Mouse (Mus musculus): ENCODE results near the gene Armh2. TPM values are rescaled to one million over a fixed set of nuclear protein-coding genes. Genes with fewer than 3 reads are reported as not detected.

Gene Armh2
- polyA plus RNA-seq, 1 experiment: not detected

DNA sequence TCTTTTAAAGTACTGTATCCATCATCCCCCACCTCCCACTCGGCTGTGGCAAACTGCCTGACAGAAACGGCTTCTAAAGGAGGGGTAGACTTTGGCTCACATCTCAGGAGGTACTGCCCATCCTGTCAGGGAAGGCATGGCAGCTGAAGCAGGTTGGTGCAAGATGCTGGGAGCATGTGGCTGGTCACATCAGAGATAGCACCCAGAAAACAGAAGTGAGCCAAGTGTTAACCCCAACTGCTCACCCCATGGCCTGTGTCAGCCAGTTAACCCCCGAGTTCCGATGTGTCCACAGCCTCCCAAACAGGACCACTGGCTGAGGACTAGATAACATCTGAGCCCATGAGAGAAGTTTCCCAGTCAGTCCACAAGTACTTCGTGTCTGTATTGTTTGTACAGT lies 25.4 kb upstream of the Armh2 start:
- TF ChIP-seq POLR2A (IDR thresholded peaks at IDR 0.05; ENCODE audit: insufficient read depth, low read depth, low read length) (no peak), CTCF (IDR thresholded peaks at IDR 0.05; ENCODE audit: insufficient read depth, low read depth, low read length) (no peak)
- Histone ChIP-seq H3K4me3 (ENCODE audit: insufficient read depth, low read depth, low read length) (no peak overlapping the region), H3K27ac (ENCODE audit: insufficient read depth, low read depth, low read length) (no peak overlapping the region), H3K4me1 (ENCODE audit: control insufficient read depth, insufficient read depth, low read length) (no peaks in the 10 kb centered on the region)
- 72% methylated on average over 5 of the region's 5 CpGs for WGBS

DNA sequence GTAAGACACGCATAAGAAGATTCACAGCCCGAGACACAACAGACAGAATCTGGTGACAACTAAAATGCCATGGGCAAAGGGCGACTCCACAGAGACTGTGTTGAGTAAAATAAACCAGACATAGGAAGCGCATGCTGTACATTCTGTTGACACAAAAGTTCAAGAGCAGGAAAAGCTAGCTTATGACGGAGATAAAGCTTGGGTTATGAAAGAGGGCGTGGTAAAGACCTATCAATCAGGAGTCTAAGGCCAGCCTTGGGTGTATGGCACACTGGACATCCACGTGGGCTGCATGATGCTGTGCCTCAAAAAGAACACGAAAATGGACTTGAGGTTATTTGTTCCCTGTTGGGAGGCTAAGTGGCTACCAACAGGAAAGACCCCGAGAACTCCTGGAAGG lies 24.6 kb upstream of the Armh2 start:
- Histone ChIP-seq H3K4me1 (ENCODE audit: control insufficient read depth, insufficient read depth, low read length) (no peaks in the 10 kb centered on the region), H3K27ac (ENCODE audit: insufficient read depth, low read depth, low read length) (no peak overlapping the region), H3K4me3 (ENCODE audit: insufficient read depth, low read depth, low read length) (no peak overlapping the region)
- TF ChIP-seq CTCF (IDR thresholded peaks at IDR 0.05; ENCODE audit: insufficient read depth, low read depth, low read length) (no peak), POLR2A (IDR thresholded peaks at IDR 0.05; ENCODE audit: insufficient read depth, low read depth, low read length) (no peak)
- WGBS: 91% methylated on average over 9 of the region's 9 CpGs

DNA sequence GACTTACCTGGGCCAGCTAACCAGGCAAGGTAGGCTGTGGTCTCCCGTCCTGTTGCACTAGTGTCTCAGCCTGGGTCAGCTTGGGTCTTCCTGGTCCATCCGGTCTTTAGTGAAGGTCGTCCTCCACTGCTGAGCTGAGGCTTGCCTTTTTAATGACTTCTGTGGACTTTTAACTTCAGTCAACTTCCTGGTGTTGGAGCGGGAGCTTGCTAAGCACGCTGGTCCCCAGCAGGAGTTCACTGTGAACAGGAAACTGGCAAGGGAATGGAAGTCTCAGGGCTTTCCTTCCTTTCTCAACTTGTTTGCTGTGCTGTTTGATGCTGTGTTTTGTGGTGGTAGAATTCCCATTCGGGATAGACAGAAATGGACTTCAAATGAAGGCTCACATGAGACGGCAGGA lies 23.4 kb upstream of the Armh2 start:
- Histone ChIP-seq H3K4me1 (ENCODE audit: control insufficient read depth, insufficient read depth, low read length) (no peaks in the 10 kb centered on the region), H3K27ac (ENCODE audit: insufficient read depth, low read depth, low read length) (no peak overlapping the region), H3K4me3 (ENCODE audit: insufficient read depth, low read depth, low read length) (no peak overlapping the region)
- 80% methylated on average over 7 of the region's 7 CpGs for WGBS
- TF ChIP-seq POLR2A (IDR thresholded peaks at IDR 0.05; ENCODE audit: insufficient read depth, low read depth, low read length) (no peak), CTCF (IDR thresholded peaks at IDR 0.05; ENCODE audit: insufficient read depth, low read depth, low read length) (no peak)

DNA sequence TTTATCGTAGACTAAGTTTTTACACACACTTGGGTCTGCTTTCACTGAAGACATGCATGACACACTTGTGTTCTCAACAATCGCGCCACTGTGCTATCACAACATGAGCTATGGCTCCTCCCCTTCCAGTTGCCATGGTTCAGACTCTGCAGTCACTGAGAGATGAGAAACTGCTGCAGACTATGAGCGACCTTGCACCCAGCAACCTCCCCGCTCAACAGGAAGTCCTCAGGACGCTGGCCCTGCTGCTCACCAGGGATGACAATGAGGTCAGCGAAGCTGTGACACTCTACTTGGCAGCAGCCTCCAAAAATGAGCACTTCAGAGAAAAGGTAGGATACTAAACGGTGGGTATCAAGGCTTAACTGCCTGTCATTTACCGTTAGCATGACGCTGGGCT lies 19.5 kb upstream of the Armh2 start:
- Histone ChIP-seq H3K4me1 (ENCODE audit: control insufficient read depth, insufficient read depth, low read length) (no peaks in the 10 kb centered on the region), H3K4me3 (ENCODE audit: insufficient read depth, low read depth, low read length) (no peak overlapping the region), H3K27ac (ENCODE audit: insufficient read depth, low read depth, low read length) (no peak overlapping the region)
- no peak for TF ChIP-seq POLR2A (IDR thresholded peaks at IDR 0.05; ENCODE audit: insufficient read depth, low read depth, low read length)
- TF ChIP-seq CTCF (IDR thresholded peaks at IDR 0.05; ENCODE audit: insufficient read depth, low read depth, low read length): no peak
- 77% methylated on average over 10 of the region's 10 CpGs for WGBS

DNA sequence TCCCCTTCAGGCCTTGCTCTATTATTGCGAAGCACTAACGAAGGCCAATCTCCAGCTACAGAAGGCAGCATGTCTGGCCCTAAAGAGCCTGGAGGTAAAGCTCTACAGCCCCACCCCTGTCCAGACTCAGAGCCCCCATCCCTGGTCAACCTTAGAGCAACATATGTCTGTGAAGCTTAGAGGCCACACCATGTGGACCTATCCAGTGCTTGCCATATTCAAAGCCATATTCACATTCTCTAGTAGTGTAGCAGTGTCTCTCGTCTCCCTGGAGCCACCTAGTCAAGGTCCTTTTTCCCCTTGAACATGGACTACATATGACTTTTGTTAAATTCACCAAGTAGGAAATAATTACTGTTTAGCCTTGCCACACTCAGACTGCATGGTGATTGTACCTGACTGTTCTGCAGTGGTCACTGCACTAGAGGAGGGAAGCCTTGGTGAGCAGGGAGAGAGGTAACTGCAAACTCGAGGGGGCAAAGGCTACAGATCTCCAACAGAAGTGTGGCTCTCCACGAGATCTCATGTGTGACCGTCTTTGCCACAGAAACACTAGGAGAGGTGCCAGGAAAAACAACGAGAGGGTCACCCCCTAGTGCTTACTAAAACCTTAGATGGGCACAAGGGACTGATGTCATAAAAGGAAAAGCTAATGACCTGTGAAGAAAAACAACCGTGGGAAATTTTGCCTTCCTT lies 17.2 kb upstream of the Armh2 start:
- Histone ChIP-seq H3K4me3 (ENCODE audit: insufficient read depth, low read depth, low read length) (no peak overlapping the region), H3K4me1 (ENCODE audit: control insufficient read depth, insufficient read depth, low read length) (no peaks in the 10 kb centered on the region), H3K27ac (ENCODE audit: insufficient read depth, low read depth, low read length) (no peak overlapping the region)
- WGBS: 46% methylated on average over 8 of the region's 8 CpGs
- TF ChIP-seq CTCF (IDR thresholded peaks at IDR 0.05; ENCODE audit: insufficient read depth, low read depth, low read length): no peak
- TF ChIP-seq POLR2A (IDR thresholded peaks at IDR 0.05; ENCODE audit: insufficient read depth, low read depth, low read length): no peak

DNA sequence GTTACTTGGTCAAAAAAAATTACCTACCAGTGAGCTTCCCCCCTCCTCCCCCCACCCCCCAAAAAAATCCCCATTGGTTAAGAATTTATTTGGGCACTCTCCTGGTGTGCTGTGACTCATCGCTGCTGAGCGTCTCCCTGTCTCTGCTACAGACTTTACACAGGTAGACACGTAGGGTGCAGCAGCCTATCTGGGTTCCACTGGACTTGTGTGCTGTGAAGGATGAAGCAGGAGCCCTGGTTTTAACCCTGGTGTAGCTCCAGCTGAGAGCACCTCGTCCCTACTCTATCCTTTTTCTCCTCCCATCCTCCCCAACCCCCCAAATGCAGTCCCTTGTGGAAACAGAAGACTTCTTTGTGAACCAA lies 16.7 kb upstream of the Armh2 start:
- Histone ChIP-seq H3K4me1 (ENCODE audit: control insufficient read depth, insufficient read depth, low read length) (no peaks in the 10 kb centered on the region), H3K27ac (ENCODE audit: insufficient read depth, low read depth, low read length) (no peak overlapping the region), H3K4me3 (ENCODE audit: insufficient read depth, low read depth, low read length) (no peak overlapping the region)
- WGBS: 40% methylated on average over 4 of the region's 4 CpGs
- TF ChIP-seq POLR2A (IDR thresholded peaks at IDR 0.05; ENCODE audit: insufficient read depth, low read depth, low read length) (no peak), CTCF (IDR thresholded peaks at IDR 0.05; ENCODE audit: insufficient read depth, low read depth, low read length) (no peak)

DNA sequence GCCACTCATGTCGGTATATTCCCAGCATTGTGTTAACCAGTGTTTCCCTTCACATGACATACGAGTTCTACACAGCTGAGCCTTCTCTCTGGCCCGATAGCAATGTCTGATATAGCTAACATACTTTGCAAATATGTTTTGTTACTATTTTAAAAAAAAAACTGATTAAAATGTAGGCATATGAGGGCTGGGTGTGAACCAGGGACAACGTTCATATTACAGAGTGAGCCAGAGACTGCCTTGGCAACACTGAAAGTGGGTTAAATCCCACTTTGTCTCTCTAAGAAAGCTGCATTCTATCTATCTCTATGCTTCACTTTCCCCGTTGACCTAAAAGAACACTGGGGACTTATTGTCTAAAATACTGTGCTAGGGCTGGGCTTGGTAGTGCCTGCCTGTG lies 11.9 kb upstream of the Armh2 start:
- 84% methylated on average over 5 of the region's 5 CpGs for WGBS
- no peak overlapping the region for H3K27ac ChIP-seq (ENCODE audit: insufficient read depth, low read depth, low read length)
- no peak overlapping the region for H3K4me3 ChIP-seq (ENCODE audit: insufficient read depth, low read depth, low read length)
- no peaks in the 10 kb centered on the region for H3K4me1 ChIP-seq (ENCODE audit: control insufficient read depth, insufficient read depth, low read length)
- TF ChIP-seq CTCF (IDR thresholded peaks at IDR 0.05; ENCODE audit: insufficient read depth, low read depth, low read length) (no peak), POLR2A (IDR thresholded peaks at IDR 0.05; ENCODE audit: insufficient read depth, low read depth, low read length) (no peak)

DNA sequence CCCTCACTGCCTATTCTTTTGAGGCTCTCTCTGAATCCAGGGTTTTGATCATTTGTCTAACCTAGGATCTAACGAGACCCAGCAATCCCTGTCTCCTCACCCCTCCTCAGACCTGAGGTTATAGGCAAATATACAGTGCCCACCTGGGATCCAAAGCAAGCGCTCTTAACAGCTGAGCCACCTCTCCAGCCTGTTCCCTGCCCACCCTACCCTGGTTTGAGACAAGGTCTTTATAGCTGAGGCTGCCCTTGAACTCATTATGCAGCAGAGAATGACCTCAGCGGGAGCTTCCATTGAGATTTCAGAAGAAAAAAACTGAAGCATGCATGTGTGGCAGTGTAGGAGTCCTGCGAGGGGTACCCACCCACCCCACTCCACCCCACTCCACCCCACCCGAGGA lies 6.5 kb upstream of the Armh2 start:
- TF ChIP-seq POLR2A (IDR thresholded peaks at IDR 0.05; ENCODE audit: insufficient read depth, low read depth, low read length) (no peak), CTCF (IDR thresholded peaks at IDR 0.05; ENCODE audit: insufficient read depth, low read depth, low read length) (no peak)
- no peak overlapping the region for H3K27ac ChIP-seq (ENCODE audit: insufficient read depth, low read depth, low read length)
- H3K4me1 ChIP-seq (ENCODE audit: control insufficient read depth, insufficient read depth, low read length): no peaks in the 10 kb centered on the region
- H3K4me3 ChIP-seq (ENCODE audit: insufficient read depth, low read depth, low read length): no peak overlapping the region
- 71% methylated on average over 5 of the region's 5 CpGs for WGBS

DNA sequence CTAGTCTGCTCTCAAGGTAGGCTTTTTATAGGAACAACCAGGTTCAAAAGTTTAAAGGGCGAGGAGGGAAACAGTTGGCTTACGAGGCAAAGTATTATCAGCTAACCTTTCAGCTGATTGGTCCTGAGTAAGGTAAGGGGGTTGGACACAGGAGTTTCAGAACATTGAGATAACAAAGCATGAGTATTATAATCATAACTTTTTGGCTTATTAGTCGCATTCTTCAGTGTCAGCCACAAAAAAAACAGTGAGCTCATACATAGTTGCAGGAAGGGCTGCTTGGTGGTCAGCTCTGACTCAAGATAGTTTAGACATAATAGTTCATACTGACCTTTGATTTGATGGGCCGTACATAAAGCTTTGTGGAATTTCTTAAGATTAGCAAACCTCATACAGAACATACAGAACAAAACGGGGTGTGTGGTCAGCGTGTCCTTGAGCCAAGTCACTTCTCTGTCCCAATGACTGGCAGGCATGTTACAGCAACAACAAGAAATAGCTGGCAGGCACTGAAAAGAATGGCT lies 5.4 kb upstream of the Armh2 start:
- 77% methylated on average over 6 of the region's 6 CpGs for WGBS

More for the DNA sequence above, 5.4 kb upstream of the Armh2 start:
- Histone ChIP-seq H3K27ac (ENCODE audit: insufficient read depth, low read depth, low read length) (no peak overlapping the region), H3K4me3 (ENCODE audit: insufficient read depth, low read depth, low read length) (no peak overlapping the region), H3K4me1 (ENCODE audit: control insufficient read depth, insufficient read depth, low read length) (no peaks in the 10 kb centered on the region)
- TF ChIP-seq CTCF (IDR thresholded peaks at IDR 0.05; ENCODE audit: insufficient read depth, low read depth, low read length): no peak
- TF ChIP-seq POLR2A (IDR thresholded peaks at IDR 0.05; ENCODE audit: insufficient read depth, low read depth, low read length): no peak
